Mouse (Mus musculus): ENCODE measurements at regions not wholly inside any gene's neighbourhood (a gene's known extent, or its start where the extent isn't known, plus 50 kb on each side); places are given as distances from the start of the nearest gene placed in this dataset.

DNA sequence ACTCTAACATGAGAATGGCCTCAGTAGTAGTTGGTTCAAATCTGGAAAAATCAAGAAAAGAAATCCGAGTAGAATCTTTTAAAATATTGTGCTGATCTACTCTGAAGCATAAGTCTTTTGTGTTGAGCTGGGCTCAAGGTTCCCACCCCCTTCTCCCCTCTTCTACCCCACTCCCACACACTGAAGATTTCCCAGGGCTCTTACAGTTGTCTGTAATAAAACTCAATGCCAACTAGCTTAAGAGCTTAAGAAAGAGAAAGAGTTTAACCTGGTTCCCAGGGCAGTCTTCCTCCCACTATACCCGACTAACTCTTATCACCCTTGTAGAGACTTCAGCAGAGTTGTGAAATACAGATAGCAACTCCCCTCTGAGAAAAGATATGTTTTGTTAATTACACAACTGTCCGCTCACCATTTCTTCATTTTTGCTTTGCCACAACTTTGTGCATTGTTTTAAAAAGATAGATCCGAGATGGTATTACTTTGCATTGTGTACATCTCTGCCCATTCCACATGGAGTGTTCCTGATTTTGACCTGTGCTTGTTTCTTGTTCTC is 94.0 kb upstream of the Cpeb2 start:
- no peak for TF ChIP-seq POLR2A (IDR thresholded peaks at IDR 0.05; ENCODE audit: insufficient read depth, low read depth, low read length)
- TF ChIP-seq CTCF (IDR thresholded peaks at IDR 0.05): no peak
- TF ChIP-seq EP300 (IDR thresholded peaks at IDR 0.05; ENCODE audit: insufficient read depth, low read depth, low read length): no peak
